ENCODE assay signal across 9 mouse cellular contexts in genomic region chr1:131125987-131126744, GRCm38 (mm10). TPM values are rescaled to one million over a fixed set of nuclear protein-coding genes. Genes with fewer than 3 reads are reported as not detected.
DNase-seq lines count a peak whose midpoint lies in the region.
"Had no signal": no experiment of that assay in that cellular context is flagged by ENCODE, and none has a peak within 500 bp of the region (broad histone marks: within the 10 kb centered on the region; RNA-seq: fewer than 3 reads in every experiment).

No protein-coding gene starts in this region.

- DNase-seq in heart, adult 11 months = peak; percentile 79
- no peak for DNase-seq in heart, adult 8-10 months (ENCODE audit: low spot score)
- DNase-seq in right cerebral cortex, postnatal 25 days = peak; percentile 69
- DNase-seq in right cerebral cortex, postnatal 14 days = no peak
- peak; percentile 78 for DNase-seq in liver
- DNase-seq in telencephalon, adult 2 months (ENCODE audit: low read depth, low spot score) = peak; percentile 73
- DNase-seq in thymus, adult 18-20 months = no peak
- DNase-seq in thymus, postnatal 36 days = no peak
- DNase-seq: kidney, postnatal 14 days had no signal

RNA-seq across cellular contexts. Expression of gene Dyrk3, which starts 12.0 kb away (rescaled TPM):
- under 1 TPM; 0.25 to 0.71 (median 0.53) TPM for total RNA-seq in heart, adult 8-10 months (2022)

RNA-seq across cellular contexts. Expression of gene Eif2d, which starts 26.8 kb away (rescaled TPM):
- total RNA-seq in heart, adult 8-10 months (2022) = 10 to 100 TPM; 34.1 to 41.0 (median 37.0) TPM

RNA-seq across cellular contexts. Expression of gene Mapkapk2, which starts 28.5 kb away (rescaled TPM):
- total RNA-seq in heart, adult 8-10 months (2022) = 100 to 1,000 TPM; 303 to 326 (median 315) TPM

Comparison
In these comparisons a context has a peak if more than half of its experiments do, and no peak if none do; other contexts are left out.
1. DNase-seq: peak in heart, adult 11 months (single experiment), right cerebral cortex, postnatal 25 days (single experiment), liver (single experiment) and telencephalon, adult 2 months (single experiment); none in heart, adult 8-10 months (single experiment), right cerebral cortex, postnatal 14 days (single experiment), thymus, adult 18-20 months (0 of 2) and thymus, postnatal 36 days (0 of 2).